Mouse (Mus musculus) kidney, adult 2 months (tissue): Measurements from ENCODE around the gene Btbd10.

Source experiments
- CTCF ChIP-seq: fragments of 200-500 bp; conservative IDR thresholded peaks from 2 replicates; pipeline ENCODE4 v1.5.1; 2011; ENCODE audit warnings: low read depth, mild to moderate bottlenecking, control low read depth, low read length, moderate library complexity, mixed read lengths; ENCODE audit not compliant: insufficient read depth, insufficient read length
- POLR2A ChIP-seq: fragments of 200-500 bp; IDR thresholded peaks from one replicate; pipeline ENCODE4 v1.6.1; 2011; ENCODE audit warnings: low read depth, low read length, control low read depth

- TF ChIP-seq CTCF (no peak), POLR2A (no peak)
Measured at GRCm38 (mm10) chr7:113391619-113392018, 22.4 kb upstream of the Btbd10 start.
